Mouse (Mus musculus) lung, postnatal 10 days (tissue): Measurements from ENCODE around the gene Pabpn1.

Source experiments
- DNase-seq: peaks from one replicate; pipeline ENCODE4 v3.0.0; 2021

Pabpn1 gene

DNA sequence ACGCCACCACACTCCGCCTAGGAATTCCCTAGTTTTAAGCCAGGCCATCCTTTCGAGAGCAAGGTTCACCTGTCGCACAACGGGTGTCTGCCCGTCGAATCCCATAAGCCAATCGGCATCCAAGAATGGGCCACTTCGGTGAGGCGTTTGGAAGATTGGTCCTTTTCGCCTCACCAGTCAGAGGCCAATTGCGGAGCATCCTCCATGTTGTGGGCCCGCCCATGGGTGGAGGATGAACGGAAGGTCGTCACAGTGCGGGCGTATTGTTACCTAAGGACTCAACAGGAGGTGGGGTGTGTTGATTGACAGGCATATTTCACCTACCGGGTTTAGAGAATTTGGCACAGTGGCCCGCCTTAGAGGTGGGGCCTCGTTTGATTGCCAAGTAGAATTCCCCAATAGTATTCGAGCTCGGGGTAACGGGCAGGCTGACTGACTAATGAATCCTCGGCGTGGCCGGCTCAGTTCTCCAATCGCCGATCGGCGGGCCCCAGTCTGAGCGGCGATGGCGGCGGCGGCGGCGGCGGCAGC is 1.4 kb downstream of the Pabpn1 start:
- DNase-seq = peak; percentile 99

DNA sequence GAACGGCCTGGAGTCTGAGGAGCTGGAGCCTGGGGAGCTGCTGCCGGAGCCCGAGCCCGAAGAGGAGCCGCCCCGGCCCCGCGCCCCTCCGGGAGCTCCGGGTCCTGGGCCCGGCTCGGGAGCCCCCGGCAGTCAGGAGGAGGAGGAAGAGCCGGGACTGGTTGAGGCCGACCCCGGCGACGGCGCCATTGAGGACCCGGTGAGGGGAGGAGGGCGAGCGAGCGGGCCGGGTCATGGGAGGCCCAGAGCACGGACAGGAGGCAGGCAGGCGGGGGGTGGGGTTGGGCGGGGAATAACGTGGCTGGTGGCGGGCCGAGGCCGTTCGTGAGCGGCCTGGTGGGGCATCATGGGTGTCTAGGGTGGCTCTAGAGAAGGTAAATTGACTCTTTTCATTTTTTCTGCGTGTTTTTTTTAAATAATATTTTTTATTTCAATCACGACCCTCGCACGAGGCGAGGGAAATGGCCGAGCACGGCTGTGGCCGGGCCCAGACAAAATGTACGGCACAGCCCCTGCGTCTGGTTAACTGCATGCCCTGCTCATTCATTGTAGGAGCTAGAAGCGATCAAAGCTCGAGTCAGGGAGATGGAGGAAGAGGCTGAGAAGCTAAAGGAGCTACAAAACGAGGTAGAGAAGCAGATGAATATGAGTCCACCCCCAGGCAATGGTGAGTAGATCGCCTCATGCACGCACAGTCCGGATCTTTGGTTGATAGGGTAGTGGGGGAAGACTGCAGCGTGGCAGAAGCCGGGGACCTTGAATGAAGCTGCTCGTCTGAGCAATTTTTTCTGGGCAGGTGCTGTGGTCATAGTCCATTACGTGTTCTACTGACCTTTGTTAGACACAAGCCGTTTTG is 2.2 kb downstream of the Pabpn1 start:
- DNase-seq = peak; percentile 67

DNA sequence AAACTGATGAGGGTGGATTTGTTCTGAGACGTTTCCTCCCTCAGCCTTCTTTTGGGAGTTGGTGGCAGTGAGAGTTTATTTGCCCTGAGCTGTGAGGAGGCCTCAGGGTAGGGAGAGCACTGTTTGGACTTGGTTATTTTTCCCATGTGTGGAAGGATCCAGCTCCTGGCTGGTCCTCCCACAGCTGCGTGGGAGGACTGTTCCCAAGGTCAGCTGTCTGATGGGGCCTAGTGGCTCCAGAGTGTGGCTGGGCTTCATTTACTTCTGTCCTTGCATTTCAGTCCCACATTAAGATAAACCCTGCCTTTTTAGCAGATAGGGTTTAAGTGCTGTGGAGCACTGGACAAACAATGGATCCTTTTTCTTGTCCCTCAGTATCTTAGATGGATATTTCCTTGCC is 5.1 kb downstream of the Pabpn1 start:
- no peak for DNase-seq

DNA sequence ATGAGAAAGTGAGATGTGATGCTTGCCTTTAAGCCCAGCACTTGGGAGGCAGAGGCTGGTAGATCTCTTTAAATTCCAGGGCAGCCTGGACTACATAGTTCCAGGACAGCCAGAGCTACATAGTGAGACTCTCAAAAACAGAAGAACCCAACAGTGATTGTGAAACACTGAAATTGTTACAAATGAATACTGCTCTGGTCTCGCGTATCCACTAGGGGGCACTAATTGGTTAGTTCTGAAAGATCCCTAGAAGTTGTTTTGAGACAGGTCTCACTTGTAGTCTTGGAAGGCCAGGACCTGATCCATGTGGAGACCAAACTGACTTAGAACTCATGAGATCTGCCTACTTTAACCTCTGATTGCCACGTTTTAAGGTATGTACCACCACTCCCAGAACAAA is 8.1 kb downstream of the Pabpn1 start:
- peak; percentile 86 for DNase-seq

DNA sequence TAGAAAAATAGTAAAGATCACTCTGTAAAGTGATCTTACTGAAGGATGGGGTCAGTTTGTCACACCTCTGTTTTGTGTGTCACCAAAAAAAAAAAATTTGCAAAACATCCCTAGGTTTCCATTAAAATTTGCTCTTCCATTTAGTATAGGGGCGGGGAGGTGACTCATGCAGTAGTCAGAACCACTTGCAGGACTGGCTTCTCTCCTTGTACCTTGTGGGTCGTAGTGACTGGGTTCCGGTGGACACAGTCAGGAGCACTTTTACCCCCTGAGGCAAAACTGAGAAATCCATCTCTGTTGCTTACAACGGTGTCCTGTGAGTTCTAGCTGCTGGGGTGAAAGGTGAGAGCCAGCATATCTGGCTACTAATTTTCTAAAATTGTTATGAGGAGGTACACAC is 11.3 kb downstream of the Pabpn1 start:
- DNase-seq = no peak

DNA sequence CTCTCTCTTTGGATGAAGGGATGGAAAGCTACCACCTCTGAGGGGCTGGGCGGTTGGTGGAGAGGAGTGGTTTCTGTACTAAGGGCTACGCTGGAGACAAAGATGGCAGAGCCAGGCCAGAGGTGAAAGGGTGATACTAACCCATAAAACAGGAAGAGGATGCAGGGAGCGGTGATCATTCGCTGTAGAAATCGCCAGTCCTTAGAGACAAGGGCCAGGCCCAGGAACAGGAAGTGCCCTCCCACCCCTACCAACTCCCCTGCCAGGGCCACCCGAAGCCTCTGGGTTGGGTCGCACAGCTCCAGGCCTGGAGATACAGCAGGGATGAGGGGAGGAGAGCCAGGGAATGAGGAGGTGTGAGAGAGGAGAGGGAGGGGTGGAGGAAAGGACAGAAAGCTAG is 16.4 kb downstream of the Pabpn1 start:
- no peak for DNase-seq

DNA sequence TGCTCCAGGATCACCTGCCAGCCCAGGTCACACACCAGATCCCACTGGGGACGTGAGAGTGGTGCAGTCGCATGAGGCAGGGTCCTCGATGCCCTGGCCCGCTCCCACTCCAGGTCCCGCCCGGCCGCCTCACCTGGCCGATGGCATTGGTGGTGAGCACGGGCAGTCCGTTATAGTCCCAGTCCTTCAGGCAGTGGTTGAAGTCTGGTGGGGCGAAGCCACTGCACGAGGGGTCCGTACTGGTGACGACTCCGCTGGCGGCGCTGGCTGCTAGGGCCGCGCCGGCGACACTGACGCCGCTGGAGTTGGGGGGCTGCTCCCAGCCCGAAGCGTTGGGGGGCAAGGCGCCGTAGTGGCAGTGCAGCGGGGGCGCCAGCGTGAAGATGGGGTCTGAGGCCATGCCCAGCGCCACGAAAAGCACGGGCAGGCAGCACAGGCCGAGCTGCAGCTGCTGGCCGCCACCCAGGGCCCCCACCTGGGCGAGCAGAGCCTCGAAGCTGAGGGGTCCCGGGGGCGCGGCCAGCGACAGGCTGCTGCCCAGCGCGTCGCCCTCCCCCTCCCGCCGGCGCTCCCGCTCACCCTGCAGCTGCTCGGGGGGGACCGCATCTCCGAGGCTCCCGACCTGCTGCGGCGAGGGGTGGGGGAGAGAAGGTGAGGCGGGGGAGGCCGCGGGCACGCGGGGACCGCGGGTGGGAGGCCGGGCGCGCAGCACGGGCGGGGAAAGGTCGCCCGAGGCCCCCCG is 20.0 kb downstream of the Pabpn1 start:
- DNase-seq = peak; percentile 24

DNA sequence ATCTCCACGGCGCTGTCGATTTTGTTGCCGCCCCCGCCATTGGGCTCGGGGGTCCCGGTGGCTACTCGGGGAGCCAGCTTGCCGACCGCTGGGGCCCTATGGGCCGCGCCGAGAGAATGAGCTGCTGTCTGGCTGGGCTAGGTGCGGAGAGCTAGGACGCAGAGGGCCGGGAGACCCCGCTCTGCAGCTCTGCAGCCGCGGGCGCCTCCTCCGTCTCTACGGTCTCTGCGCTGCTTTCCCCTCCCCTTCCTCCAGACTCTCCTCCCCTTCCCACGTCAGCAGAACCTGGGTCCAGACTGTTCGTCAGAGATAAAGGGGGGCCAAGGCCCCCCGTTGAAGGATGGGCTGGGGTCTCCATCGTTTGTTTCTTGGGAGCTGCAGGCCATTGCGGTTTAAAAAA is 20.6 kb downstream of the Pabpn1 start, which contains the start of gene Slc22a17:
Slc22a17 (minus strand) TSS at position 247 of the 400 bp plus-strand sequence.
- peak; percentile 82 for DNase-seq

DNA sequence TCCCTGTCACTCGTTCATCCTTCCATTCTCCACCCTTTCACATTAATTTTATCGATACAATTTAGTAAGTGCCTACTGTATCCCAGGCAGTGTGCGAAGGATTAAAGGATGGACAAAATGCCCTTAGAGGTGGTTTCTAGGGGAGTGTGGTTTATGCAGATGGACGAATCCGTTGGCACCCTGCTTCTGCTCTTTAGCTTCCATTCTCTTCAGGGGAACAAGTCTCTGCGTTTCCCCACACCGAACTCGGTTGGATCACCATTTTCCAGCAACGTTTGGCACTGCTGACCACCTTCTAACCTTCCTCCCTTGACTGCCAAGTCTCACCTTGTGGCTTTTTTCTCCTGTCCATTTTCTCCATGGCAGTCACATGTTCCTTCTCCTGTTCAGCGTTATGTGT is 21.0 kb downstream of the Pabpn1 start:
- DNase-seq = no peak

DNA sequence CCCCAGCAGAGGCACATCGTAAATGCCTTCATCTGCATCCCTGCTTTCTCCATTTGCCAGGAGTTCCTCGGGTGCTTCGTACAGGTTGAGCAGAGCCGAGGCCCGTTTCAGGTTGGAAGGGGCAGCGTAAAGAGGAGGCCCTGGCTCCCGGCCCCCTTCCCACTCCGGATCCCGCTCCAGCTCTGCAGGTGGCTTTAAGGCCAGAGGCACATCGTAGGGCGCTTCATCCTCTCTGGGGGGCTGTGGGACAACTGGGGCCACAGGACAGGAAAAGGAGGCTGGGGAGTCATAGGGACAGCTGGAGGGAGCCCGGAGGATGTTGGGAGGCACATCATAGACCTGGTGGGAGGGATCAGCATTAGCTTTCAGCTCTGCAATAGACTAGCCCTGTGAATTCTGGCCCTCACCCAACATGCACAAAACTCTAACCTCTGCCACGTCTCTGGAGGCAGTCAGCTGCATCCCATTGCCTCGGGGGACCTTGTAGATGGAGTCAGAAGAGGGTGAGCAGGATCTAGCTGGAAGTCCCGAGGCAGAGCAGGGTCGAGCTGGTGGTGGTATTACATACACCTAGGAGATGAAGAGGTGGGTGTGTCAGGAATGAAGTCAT is 27.9 kb downstream of the Pabpn1 start:
- no peak for DNase-seq

DNA sequence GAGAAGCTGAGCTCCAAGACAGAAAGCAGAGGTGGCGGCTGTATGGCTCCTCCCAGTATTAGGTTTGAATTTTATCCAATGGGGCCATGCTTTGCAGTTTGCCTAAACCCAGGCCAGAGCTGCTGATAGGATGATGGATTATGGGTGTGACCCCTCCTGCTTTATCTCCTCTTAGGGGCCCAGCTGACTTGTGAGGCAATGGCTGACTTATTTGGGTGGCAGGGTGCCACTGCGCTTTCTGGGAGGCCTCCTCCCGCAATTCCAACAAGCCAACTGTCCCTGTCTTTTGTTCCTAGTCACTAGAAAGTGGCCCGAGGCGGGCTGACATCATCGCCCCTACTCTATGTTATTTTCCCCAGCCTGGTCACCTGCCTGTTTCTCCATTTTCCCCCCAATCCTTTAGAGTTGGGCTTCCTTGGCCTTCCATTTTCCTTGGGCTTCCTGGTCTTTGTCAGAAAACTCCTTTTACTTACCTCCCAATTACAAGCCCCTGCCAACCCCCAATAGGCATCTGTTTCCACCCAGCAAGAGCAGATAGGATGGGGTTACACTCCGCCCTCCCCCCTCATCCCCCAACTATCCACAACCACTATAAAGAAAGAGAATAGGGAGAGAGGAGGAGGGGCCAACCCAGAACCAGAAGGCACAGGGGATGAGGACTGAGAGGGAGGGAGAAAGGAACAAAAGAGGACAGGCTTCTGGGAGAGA is 32.5 kb downstream of the Pabpn1 start:
- peak; percentile 67 for DNase-seq

DNA sequence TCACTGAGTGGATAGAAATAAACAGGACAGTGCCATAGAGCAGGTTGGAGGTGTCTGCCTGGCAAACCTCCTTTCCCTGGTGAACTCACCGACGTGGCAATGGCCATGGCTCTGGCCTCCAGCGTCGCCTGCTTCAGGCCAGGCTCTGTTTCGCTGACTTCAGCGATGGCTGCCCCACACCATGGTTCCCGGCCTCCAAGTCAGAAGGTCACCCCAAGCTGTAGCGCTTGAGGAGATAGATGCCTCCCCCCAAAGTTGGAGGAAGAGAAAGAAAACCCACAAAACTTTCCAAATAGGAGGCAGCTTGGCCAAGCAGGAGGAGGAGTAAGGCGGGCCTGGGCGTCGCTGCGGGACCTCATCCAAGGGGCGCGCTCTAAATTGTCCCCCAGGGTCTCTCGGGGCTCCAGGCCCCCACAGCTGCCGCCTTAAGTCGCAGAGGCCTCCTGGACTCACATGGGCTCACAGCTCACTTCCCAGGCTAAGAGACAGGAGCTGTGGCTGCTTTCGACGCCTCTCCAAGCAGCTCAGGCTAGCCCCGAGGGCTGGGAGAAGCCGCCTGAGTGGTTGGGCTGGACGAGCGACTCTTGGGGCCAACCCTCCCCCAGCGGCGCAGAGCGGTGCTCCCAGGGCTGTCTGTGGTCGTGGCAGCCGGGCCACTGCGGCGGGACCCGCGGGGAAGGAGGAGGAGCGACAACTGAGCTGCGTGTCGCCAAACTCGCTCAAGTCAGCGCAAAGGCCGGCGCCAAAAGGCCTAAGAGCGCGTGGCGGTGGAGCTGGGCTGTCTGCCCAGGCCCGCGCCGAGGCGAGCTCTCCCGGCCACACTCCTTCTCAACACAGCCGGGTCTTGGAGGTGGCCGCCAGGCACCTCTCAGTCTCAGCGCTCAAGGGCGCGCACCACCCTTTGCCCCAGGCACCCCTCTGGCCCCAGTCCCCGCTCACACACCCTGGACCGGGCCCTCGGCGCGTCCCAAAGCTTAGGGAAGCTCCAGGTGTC is 33.3 kb downstream of the Pabpn1 start, which contains the start of gene Efs:
Efs (minus strand) TSS at position 778 of the 994 bp plus-strand sequence.
- DNase-seq = peak; percentile 81

DNA sequence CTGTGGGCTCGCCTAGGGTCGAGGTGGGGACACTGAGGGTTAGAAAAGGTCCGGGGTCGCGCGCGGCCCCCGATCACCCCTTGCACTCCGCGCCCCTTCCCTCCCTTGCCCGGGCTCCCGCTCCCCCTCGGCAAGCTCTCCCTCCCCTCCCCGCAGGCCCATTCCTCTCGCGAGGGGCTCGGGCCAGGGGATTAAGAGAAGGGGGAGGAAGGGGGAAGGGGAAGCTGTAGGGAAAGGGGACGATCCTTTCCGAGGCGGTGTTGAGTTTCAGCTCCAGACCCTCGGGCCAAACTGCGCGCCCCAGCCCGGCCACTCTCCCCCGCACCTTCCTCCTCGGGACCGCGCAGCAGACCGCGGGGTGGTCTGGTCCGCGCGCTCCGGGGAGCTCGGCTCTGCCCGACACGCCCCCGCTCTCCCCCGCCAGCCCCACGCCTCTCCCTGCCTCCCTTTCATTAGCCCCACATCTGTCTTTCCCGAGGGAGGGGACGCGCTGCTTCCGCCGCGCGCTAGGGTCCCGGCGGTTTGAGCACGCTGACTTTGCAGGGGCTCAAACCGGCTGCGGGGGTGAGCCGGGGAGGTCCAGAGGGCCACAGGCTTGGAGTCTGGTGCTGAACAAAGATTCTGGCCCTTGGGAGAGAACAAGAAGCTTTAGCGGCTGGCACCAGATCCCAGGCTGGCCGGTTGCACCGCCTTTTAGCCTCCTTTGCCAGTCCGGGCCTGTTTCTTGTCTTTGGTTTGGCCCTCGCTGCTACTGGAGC is 34.3 kb downstream of the Pabpn1 start:
- DNase-seq = peak; percentile 74

DNA sequence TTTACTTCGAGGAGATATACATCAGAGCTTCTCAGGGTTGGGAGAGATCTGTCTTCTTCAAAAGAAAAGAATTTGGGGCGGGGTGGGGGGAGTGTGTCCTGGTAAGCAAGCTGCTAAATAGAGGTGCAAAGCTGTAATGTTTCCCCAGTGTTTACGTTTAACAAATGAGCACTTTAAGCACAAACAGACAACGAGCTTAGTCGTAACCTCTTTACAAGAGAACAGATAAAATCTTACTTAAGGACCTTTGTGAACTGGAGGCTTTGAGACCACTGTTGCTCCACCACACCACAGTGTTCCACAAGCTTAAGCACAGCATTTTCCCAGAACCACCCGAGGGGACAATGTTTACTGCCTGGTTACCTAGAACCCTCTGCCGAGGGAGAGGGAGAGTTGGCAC is 35.0 kb downstream of the Pabpn1 start:
- DNase-seq = no peak

DNA sequence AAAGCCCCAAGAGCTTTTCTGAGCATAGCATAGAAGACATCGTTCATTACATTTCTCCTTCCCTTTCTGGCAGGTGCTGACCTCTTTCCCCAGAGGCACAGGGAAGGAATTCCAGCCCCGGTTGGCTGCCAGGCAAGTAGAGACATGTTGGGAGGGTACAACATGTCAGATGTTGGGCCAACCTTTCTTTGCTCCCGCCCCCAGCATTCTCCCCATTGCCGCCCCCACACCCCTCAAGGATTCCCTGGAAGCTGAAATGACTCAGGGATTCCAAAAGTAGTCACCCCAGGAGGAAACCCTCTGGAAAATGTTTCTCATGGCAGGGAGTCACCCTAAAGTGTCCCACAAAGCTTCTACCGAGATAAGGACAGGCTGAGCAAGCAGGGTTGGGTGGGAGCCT is 37.5 kb downstream of the Pabpn1 start:
- DNase-seq = no peak

DNA sequence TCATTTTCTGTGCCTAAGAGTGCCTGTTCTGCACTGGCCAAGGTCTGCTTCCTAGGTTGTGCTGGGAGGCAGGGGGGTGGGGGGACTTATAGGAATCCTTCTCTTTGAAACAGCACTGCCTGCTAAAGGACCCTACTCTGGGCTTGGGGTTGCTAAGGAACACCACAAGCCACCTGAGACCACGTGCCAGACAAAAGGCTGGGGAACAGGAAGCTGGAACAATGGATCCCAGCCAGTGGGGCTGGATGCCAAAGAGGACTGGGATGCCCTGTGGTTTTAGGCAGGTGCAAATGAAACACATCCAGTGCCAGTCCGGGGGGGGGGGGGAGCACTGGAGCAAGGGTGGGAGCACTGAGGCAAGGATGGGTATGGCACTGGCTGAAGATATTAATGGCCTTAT is 38.1 kb downstream of the Pabpn1 start:
- DNase-seq = peak; percentile 31

DNA sequence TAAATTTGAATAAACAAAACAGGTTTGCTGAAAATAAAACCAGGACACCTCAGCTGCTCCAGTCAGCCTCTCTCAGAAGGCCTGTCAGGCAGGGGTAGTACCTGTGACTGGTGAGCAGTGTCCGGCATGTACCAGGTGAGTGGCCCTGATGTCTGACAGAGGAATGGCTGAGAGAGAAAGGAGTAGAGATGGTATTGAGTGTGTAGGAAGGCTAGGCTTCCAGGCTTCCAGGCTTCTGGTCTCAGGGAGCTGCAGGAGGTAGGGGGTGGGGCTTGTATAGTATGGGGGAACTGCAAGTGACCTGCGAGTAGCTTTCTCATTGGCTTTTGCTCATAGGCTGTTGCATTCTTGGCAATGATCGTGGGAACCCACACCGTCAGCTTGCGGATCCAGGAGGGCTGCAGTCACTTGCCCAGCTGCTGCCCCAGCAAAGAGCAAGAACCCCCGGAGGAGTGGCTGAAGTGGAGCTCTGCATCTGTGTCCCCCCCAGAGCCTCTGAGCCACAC is 40.4 kb downstream of the Pabpn1 start, which contains the start of gene Il25:
Il25 (plus strand) TSS at position 51 of the 506 bp plus-strand sequence.
- no peak for DNase-seq

DNA sequence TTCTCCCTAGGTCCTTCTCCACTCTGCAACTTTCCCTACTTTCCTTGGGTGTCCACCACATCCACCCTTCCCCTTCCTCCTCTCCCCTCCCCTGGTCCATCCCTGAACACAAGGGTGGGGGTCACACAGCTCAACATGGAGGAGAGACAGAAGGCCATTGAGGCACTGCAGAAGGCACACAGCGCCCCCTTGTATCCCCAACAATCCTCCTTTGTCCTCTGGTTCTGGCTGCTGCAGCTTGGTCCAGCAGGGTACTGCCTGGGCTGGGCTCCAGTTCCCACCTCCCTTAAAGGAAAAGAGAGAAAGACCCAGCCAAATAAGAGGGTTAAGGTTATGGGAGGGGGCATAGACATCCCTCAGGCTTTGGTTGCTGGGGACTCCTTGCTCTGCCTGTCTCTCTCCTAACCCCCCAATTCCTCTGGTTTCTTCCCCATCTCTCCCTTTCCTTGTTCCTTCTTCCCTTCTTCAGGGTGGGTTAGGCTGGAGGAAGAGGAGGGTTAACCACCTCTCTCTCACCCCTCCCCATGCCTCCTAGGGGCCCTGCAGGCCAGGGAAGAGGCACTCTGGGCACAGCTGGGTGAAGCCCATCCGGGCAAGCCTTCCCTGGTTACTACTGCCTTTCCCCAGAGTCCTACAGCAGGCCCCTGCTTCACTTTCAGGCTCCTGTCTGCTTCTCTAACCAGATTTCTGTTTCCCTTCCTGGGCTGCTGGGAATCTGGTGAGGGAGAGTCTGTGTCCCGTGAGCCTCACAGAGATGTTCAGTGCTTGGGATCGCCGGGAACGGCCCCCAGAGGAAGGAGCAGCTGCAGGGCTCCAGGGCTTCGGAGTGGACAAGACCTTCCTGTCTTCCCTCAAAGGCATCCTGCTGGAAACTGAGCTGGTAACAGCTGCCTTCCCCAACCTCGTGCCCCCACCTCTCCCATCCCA is 43.9 kb downstream of the Pabpn1 start, which contains the start of gene Cmtm5:
Cmtm5 (plus strand) TSS at position 358 of the 927 bp plus-strand sequence.
- no peak for DNase-seq

DNA sequence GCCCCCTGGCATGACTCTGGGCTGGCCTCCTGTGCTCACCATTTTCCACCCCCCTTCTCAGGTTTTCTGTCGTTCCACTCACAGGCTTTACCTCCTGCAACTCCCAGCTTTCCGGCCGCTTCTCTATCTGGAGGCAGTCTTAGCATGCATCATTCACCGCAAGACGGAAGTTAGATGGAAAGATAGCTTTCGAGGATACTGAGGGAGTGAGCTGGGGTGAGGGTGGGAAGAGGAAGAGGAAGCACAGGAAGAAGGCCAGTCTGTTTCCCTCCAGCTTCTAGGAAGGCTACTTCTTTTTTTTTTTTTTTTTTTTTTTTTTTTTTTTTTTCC is 44.5 kb downstream of the Pabpn1 start:
- no peak for DNase-seq
